Mouse (Mus musculus) hindbrain, embryonic 16.5 days (tissue): ENCODE data around the gene Elane. TPM values are rescaled to one million over a fixed set of nuclear protein-coding genes. Genes with fewer than 3 reads are reported as not detected.
A peak's percentile ranks its signal among the peaks of the same experiment; 100 is the strongest.
"Not testable (repeated sequence)": the region's sequence is repeated elsewhere in the genome, so short reads cannot be mapped to it uniquely, and the experiment has no call there.

Experiments used
- ATAC-seq: fragments of 200-750 bp; cut with Nextera tagmentation; 2 replicates; pipeline ENCODE4 v1.8.0; 2017; ENCODE audit warnings: moderate TSS enrichment, moderate library complexity
- H3K27ac ChIP-seq: fragments of 300-500 bp; sonication (generic); 2 replicates; pipeline ENCODE4 v1.5.1; 2014; ENCODE audit warnings: low read depth, mild to moderate bottlenecking, control low read depth, low read length, moderate library complexity
- H3K27me3 ChIP-seq: fragments of 300-500 bp; sonication (generic); replicated peaks from 2 replicates; pipeline ENCODE4 v1.6.1; 2014; ENCODE audit warnings: low read length; ENCODE audit not compliant: control insufficient read depth, insufficient read depth
- H3K36me3 ChIP-seq: fragments of 300-500 bp; sonication (generic); 2 replicates; pipeline ENCODE4 v1.6.1; 2014; ENCODE audit warnings: mild to moderate bottlenecking, low read length, moderate library complexity, mixed read lengths; ENCODE audit not compliant: control insufficient read depth, insufficient read depth
- H3K4me1 ChIP-seq: fragments of 300-500 bp; sonication (generic); 2 replicates; pipeline ENCODE4 v1.6.1; 2014; ENCODE audit warnings: low read depth, low read length; ENCODE audit not compliant: control insufficient read depth, insufficient read depth
- H3K4me2 ChIP-seq: fragments of 300-500 bp; sonication (generic); 2 replicates; pipeline ENCODE4 v1.6.1; 2014; ENCODE audit warnings: mild to moderate bottlenecking, low read length, control low read depth, moderate library complexity
- H3K4me3 ChIP-seq: fragments of 300-500 bp; sonication (generic); 2 replicates; pipeline ENCODE4 v1.5.1; 2014; ENCODE audit warnings: mild to moderate bottlenecking, low read length, control low read depth, moderate library complexity
- H3K9ac ChIP-seq: fragments of 300-500 bp; sonication (generic); 2 replicates; pipeline ENCODE4 v1.6.1; 2014; ENCODE audit warnings: low read depth, mild to moderate bottlenecking, control low read depth, low read length, moderate library complexity
- H3K9me3 ChIP-seq: fragments of 300-500 bp; sonication (generic); 2 replicates; pipeline ENCODE4 v1.6.1; 2014; ENCODE audit warnings: mild to moderate bottlenecking, low read length, moderate library complexity; ENCODE audit not compliant: control insufficient read depth
- WGBS: fragments of 180-500 bp; shearing (Covaris S2); extraction: QIAGEN DNeasy Blood & Tissue Kit; methylation state at CpG from one replicate; pipeline ENCODE4 v1.1.7; 2014; 5-methylcytosine and 5-hydroxymethylcytosine counted together
- polyA plus RNA-seq: library from polyadenylated mRNA; unstranded; fragments of >200 nt; fragmentation: Nextera tagmentation; extraction: Ambion mirVana; gene quantifications from 2 replicates; pipeline ENCODE4 v1.2.1, GENCODE M21; 2015

The Elane gene
- polyA plus RNA-seq, 1 experiment from 2014 or later: 0.26 TPM

- no peak overlapping the region for H3K4me3 ChIP-seq
- no peaks in the 10 kb centered on the region for H3K36me3 ChIP-seq
- no peaks in the 10 kb centered on the region for H3K9me3 ChIP-seq
- no peak overlapping the region for H3K9ac ChIP-seq
- no peaks in the 10 kb centered on the region for H3K27me3 ChIP-seq
- 79% methylated on average over 8 of the region's 8 CpGs for WGBS
- no peak overlapping the region for H3K4me2 ChIP-seq
- ATAC-seq: no peak
- H3K4me1 ChIP-seq: peaks cover 5% of the 10 kb centered on the region; the same call in 1 of the 2 replicates
- H3K27ac ChIP-seq: no peak overlapping the region
Observed at GRCm38 (mm10) chr10:79886611-79887010, 564 bp downstream of the Elane start.

GRCm38 (mm10) chr10:79889386-79889785 is 3.3 kb downstream of the Elane start:
- Histone ChIP-seq H3K36me3 (0 out of 2 replicates have a peak, but pooled peaks cover 4% of the 10 kb centered on the region), H3K27ac (no peak overlapping the region), H3K9me3 (no peaks in the 10 kb centered on the region), H3K27me3 (no peaks in the 10 kb centered on the region), H3K4me3 (no peak overlapping the region), H3K4me2 (no peak overlapping the region), H3K9ac (no peak overlapping the region), H3K4me1 (no peaks in the 10 kb centered on the region; the same call in 1 of the 2 replicates)
- WGBS: 91% methylated on average over 2 of the region's 2 CpGs
- no peak for ATAC-seq

- peaks cover 8% of the 10 kb centered on the region for H3K36me3 ChIP-seq
- H3K27me3 ChIP-seq: no peaks in the 10 kb centered on the region
- no peaks in the 10 kb centered on the region for H3K4me1 ChIP-seq
- ATAC-seq: no peak
- no peak within 1 kb of the TSS for H3K27ac ChIP-seq
- no peak within 1 kb of the TSS for H3K4me3 ChIP-seq
- no peaks in the 10 kb centered on the region for H3K9me3 ChIP-seq
- H3K4me2 ChIP-seq: no peak within 1 kb of the TSS
- 47% methylated on average over 5 of the region's 5 CpGs for WGBS
- no peak within 1 kb of the TSS for H3K9ac ChIP-seq
Observed at GRCm38 (mm10) chr10:79890670-79891069, 4.6 kb downstream of the Elane start, which contains the start of gene Cfd. Gene Cfd (plus strand): TSS chr10:79890853.

GRCm38 (mm10) chr10:79892451-79893118 is 6.5 kb downstream of the Elane start:
- WGBS: 41% methylated on average over 22 of the region's 22 CpGs
- peak; percentile 63 for ATAC-seq
- H3K27me3 ChIP-seq, H3K4me1 ChIP-seq, H3K4me2 ChIP-seq, H3K4me3 ChIP-seq, H3K27ac ChIP-seq, H3K9ac ChIP-seq, H3K9me3 ChIP-seq: not testable (repeated sequence)
- H3K36me3 ChIP-seq: peaks cover 18% of the 10 kb centered on the region

GRCm38 (mm10) chr10:79896306-79896705 is 10.3 kb downstream of the Elane start:
- 87% methylated on average over 16 of the region's 16 CpGs for WGBS
- ATAC-seq: no peak

GRCm38 (mm10) chr10:79896814-79897213 is 10.8 kb downstream of the Elane start:
- H3K4me3 ChIP-seq: no peak overlapping the region
- H3K9me3 ChIP-seq: no peaks in the 10 kb centered on the region
- peaks cover 25% of the 10 kb centered on the region for H3K36me3 ChIP-seq
- no peak overlapping the region for H3K27ac ChIP-seq
- H3K4me2 ChIP-seq: no peak overlapping the region
- ATAC-seq: no peak
- H3K4me1 ChIP-seq: peaks cover 10% of the 10 kb centered on the region
- 87% methylated on average over 13 of the region's 13 CpGs for WGBS
- H3K9ac ChIP-seq: no peak overlapping the region
- H3K27me3 ChIP-seq: no peaks in the 10 kb centered on the region; the same call in 1 of the 2 replicates

More at GRCm38 (mm10) chr10:79896306-79896705, 10.3 kb downstream of the Elane start:
- no peaks in the 10 kb centered on the region for H3K9me3 ChIP-seq
- peaks cover 8% of the 10 kb centered on the region for H3K4me1 ChIP-seq
- H3K27me3 ChIP-seq: no peaks in the 10 kb centered on the region; the same call in 1 of the 2 replicates
- peaks cover 25% of the 10 kb centered on the region for H3K36me3 ChIP-seq
- H3K4me2 ChIP-seq: no peak overlapping the region
- no peak overlapping the region for H3K27ac ChIP-seq
- no peak overlapping the region for H3K4me3 ChIP-seq
- H3K9ac ChIP-seq: no peak overlapping the region

- H3K9me3 ChIP-seq: no peaks in the 10 kb centered on the region
- no peaks in the 10 kb centered on the region; the same call in 1 of the 2 replicates for H3K27me3 ChIP-seq
- peaks cover 25% of the 10 kb centered on the region for H3K36me3 ChIP-seq
- 57% methylated on average over 20 of the region's 20 CpGs for WGBS
- no peak overlapping the region for H3K27ac ChIP-seq
- no peak for ATAC-seq
- no peak overlapping the region for H3K9ac ChIP-seq
- H3K4me1 ChIP-seq: peaks cover 10% of the 10 kb centered on the region
- no peak overlapping the region for H3K4me3 ChIP-seq
- H3K4me2 ChIP-seq: no peak overlapping the region
Observed at GRCm38 (mm10) chr10:79897316-79898245, 11.5 kb downstream of the Elane start.

- peak; percentile 51; the same call in 1 of the 2 replicates for ATAC-seq
- no peaks in the 10 kb centered on the region; the same call in 1 of the 2 replicates for H3K27me3 ChIP-seq
- WGBS: 10% methylated on average over 2 of the region's 2 CpGs
- H3K4me2 ChIP-seq: no peak overlapping the region
- H3K9ac ChIP-seq: peak overlapping the region; percentile 43; the same call in 1 of the 2 replicates
- no peak overlapping the region for H3K4me3 ChIP-seq
- H3K4me1 ChIP-seq: peaks cover 10% of the 10 kb centered on the region
- H3K9me3 ChIP-seq: no peaks in the 10 kb centered on the region
- H3K27ac ChIP-seq: no peak overlapping the region
- peaks cover 27% of the 10 kb centered on the region for H3K36me3 ChIP-seq
Observed at GRCm38 (mm10) chr10:79900951-79901410, 14.9 kb downstream of the Elane start.

- peaks cover 21% of the 10 kb centered on the region for H3K36me3 ChIP-seq
- WGBS: 89% methylated on average over 8 of the region's 9 CpGs
- no peak for ATAC-seq
- H3K4me2 ChIP-seq: no peak overlapping the region
- H3K4me1 ChIP-seq: peaks cover 6% of the 10 kb centered on the region
- H3K4me3 ChIP-seq: no peak overlapping the region
- H3K27me3 ChIP-seq: no peaks in the 10 kb centered on the region
- H3K9ac ChIP-seq: no peak overlapping the region
- no peak overlapping the region for H3K27ac ChIP-seq
- H3K9me3 ChIP-seq: no peaks in the 10 kb centered on the region
Observed at GRCm38 (mm10) chr10:79906712-79907111, 20.7 kb downstream of the Elane start.
